Mouse (Mus musculus) bone marrow macrophage, adult 2 months (primary cell): ENCODE data around the gene Csrnp2.

ENCODE experiments used
- CTCF ChIP-seq: IDR thresholded peaks from 2 replicates; pipeline ENCODE4 v1.5.1; 2012; ENCODE audit warnings: low read depth, mild to moderate bottlenecking, low read length, moderate library complexity
- POLR2A ChIP-seq: IDR thresholded peaks from 2 replicates; pipeline ENCODE4 v1.6.1; 2012; ENCODE audit warnings: mild to moderate bottlenecking, low read depth, low read length, borderline replicate concordance

- TF ChIP-seq CTCF (no peak), POLR2A (no peak)
Measured at GRCm38 (mm10) chr15:100486450-100486849, 8.8 kb downstream of the Csrnp2 start.
